Mouse (Mus musculus) left cerebral cortex, adult 2 months (tissue): ENCODE data around the gene Gas7. TPM values are rescaled to one million over a fixed set of nuclear protein-coding genes. Genes with fewer than 3 reads are reported as not detected.

Experiments used
- DNase-seq, 2 experiments: peaks; one replicate each; pipeline ENCODE4 v3.0.0; 2021 to 2022; ENCODE audit warnings: low spot score in 2 of 2, mixed read lengths in 1 of 2; ENCODE audit errors: extremely low spot score in 1 of 2
- H3K27ac ChIP-seq: fragments of 200-600 bp; 2 replicates; pipeline ENCODE4 v1.8.1; 2022
- H3K4me3 ChIP-seq: fragments of 200-600 bp; 2 replicates; pipeline ENCODE4 v1.8.1; 2022
- CTCF ChIP-seq: fragments of 200-600 bp; IDR thresholded peaks from 2 replicates; pipeline ENCODE4 v1.8.1; 2022; ENCODE audit warnings: antibody characterized with exemption, mild to moderate bottlenecking, moderate library complexity
- intact Hi-C: fragments of 180-260 bp; cut with DNase I; formaldehyde crosslinking; loops from one replicate; pipeline ENCODE4 v1.15.1; 2025
- total RNA-seq, 2 experiments: library from RNA; stranded (reverse); gene quantifications; 2 replicates each; pipeline ENCODE4 v1.2.3; 2021

Gas7 gene
- total RNA-seq, 2 experiments from 2014 or later, result 539 to 559 TPM

- no peak for TF ChIP-seq CTCF
- intact Hi-C loops, result no loop called here
Measured at GRCm38 (mm10) chr11:67496796-67497195, 41.6 kb downstream of the Gas7 start.

GRCm38 (mm10) chr11:67500115-67500514 lies 44.9 kb downstream of the Gas7 start:
- DNase-seq, result no peak
- TF ChIP-seq CTCF, result no peak
- no peak overlapping the region for H3K4me3 ChIP-seq
- intact Hi-C loops, result no loop called here
- no peak overlapping the region for H3K27ac ChIP-seq

More at GRCm38 (mm10) chr11:67496796-67497195, 41.6 kb downstream of the Gas7 start:
- DNase-seq, result no peak
- Histone ChIP-seq H3K4me3 (no peak overlapping the region), H3K27ac (no peak overlapping the region)

- Histone ChIP-seq H3K27ac (no peak overlapping the region), H3K4me3 (no peak overlapping the region)
- intact Hi-C loops, result no loop called here
- peak in 1 of 2 experiments; percentile 43 for DNase-seq
- no peak for TF ChIP-seq CTCF
Measured at GRCm38 (mm10) chr11:67501468-67502244, 46.4 kb downstream of the Gas7 start.

- no peak for TF ChIP-seq CTCF
- no peak for DNase-seq
- intact Hi-C loops, result no loop called here
- H3K27ac ChIP-seq, result no peak overlapping the region
- H3K4me3 ChIP-seq, result no peak overlapping the region
Measured at GRCm38 (mm10) chr11:67509219-67509876, 54.1 kb downstream of the Gas7 start.

GRCm38 (mm10) chr11:67510831-67511230 lies 55.6 kb downstream of the Gas7 start:
- intact Hi-C loops, result no loop called here
- no peak overlapping the region for H3K4me3 ChIP-seq
- DNase-seq, result no peak
- no peak for TF ChIP-seq CTCF
- H3K27ac ChIP-seq, result no peak overlapping the region

- no peak for TF ChIP-seq CTCF
- intact Hi-C loops, result no loop called here
- no peak overlapping the region for H3K27ac ChIP-seq
- H3K4me3 ChIP-seq, result no peak overlapping the region
- DNase-seq, result no peak
Measured at GRCm38 (mm10) chr11:67513001-67513400, 57.8 kb downstream of the Gas7 start.

- Histone ChIP-seq H3K4me3 (no peak overlapping the region), H3K27ac (no peak overlapping the region)
- intact Hi-C loops, result no loop called here
- TF ChIP-seq CTCF, result peak; percentile 41
- DNase-seq, result no peak
Measured at GRCm38 (mm10) chr11:67514401-67514800, 59.2 kb downstream of the Gas7 start.

- intact Hi-C loops, result no loop called here
- no peak for DNase-seq
- H3K27ac ChIP-seq, result no peak overlapping the region
- H3K4me3 ChIP-seq, result no peak overlapping the region
- no peak for TF ChIP-seq CTCF
Measured at GRCm38 (mm10) chr11:67515020-67515911, 60.0 kb downstream of the Gas7 start.

- TF ChIP-seq CTCF, result no peak
- intact Hi-C loops, result no loop called here
- no peak for DNase-seq
Measured at GRCm38 (mm10) chr11:67515912-67516305, 60.7 kb downstream of the Gas7 start.

GRCm38 (mm10) chr11:67517748-67518147 lies 62.5 kb downstream of the Gas7 start:
- Histone ChIP-seq H3K4me3 (no peak overlapping the region), H3K27ac (no peak overlapping the region)
- DNase-seq, result no peak
- intact Hi-C loops, result no loop called here
- peak; percentile 34 for TF ChIP-seq CTCF

More at GRCm38 (mm10) chr11:67515912-67516305, 60.7 kb downstream of the Gas7 start:
- H3K4me3 ChIP-seq, result no peak overlapping the region
- no peak overlapping the region for H3K27ac ChIP-seq

GRCm38 (mm10) chr11:67518985-67519384 lies 63.7 kb downstream of the Gas7 start:
- intact Hi-C loops, result no loop called here
- TF ChIP-seq CTCF, result no peak; the same call in 1 of the 2 replicates
- DNase-seq, result peak in 1 of 2 experiments; percentile 54
- Histone ChIP-seq H3K4me3 (no peak overlapping the region), H3K27ac (no peak overlapping the region)

- Histone ChIP-seq H3K4me3 (no peak overlapping the region), H3K27ac (no peak overlapping the region)
- TF ChIP-seq CTCF, result no peak
- intact Hi-C loops, result no loop called here
- DNase-seq, result no peak
Measured at GRCm38 (mm10) chr11:67522671-67523070, 67.4 kb downstream of the Gas7 start.
